Mouse (Mus musculus): ENCODE data around the gene Mettl24.
"Not testable (repeated sequence)": the region's sequence is repeated elsewhere in the genome, so short reads cannot be mapped to it uniquely, and the experiment has no call there.

Mettl24 gene

DNA sequence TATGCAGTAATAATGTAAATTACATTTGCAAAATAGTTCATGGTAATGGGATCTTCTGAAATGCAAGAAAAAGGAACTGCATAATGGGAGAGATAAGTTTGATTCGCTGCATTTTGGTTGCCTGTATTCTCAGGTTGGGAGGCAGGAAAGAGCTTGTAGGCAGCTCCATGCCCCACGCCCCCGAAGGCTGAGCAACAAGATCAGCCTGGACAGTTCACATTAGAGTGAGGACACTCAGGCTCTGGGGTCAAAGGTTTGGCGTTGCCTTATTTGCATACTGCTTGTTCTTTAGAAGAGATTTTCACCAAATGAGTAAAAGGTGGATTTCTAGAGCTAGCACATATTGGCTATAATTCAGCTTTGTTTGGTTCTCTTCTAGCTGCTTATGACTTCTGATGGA, 123.1 kb downstream of the Mettl24 start:
- no peak for DNase-seq (ENCODE audit: low read depth, low spot score)

DNA sequence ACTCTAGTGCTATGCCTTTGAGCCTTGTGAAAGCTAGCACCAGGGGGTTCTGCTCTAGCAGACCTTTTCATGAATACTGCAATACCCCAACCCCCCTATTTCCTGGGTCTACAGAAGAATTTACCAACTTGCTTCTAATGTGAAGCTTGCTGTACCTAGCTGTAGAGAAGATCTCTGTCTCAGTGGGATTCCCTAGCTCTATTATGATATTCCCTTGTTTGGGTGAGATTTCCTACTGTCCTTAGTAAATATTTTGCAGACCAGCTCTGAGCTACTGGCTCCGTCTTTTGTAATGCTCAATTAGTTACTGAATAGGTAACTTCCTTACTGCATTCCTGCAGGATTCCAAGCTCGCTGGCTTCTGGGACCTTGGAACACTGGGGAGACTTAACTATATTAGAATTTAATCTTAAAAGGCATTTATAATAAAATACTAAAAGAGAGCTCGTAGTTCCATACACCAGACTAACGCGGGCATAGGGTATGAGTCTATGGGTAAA, 126.4 kb downstream of the Mettl24 start:
- DNase-seq (ENCODE audit: low read depth, low spot score), result not testable (repeated sequence)

DNA sequence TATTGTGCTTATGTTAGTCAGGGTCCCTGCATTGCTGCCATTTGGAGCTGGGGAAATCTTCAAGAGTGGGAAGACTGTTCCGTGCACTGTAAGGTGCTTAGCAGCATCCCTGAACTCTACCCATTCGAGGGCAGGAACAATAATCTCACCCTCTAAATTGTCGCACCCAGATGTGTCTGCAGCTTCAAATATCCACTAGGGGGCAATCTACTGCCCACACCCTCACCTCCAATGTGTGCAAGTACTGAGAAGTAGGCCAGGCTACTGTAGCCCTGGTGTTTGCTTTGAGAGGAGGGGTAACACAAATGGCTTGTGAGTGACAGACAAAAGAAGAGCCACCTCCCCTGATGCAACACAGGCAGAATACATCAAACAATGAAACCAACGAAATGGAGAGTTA, 130.5 kb downstream of the Mettl24 start:
- DNase-seq (ENCODE audit: low read depth, low spot score), result no peak

DNA sequence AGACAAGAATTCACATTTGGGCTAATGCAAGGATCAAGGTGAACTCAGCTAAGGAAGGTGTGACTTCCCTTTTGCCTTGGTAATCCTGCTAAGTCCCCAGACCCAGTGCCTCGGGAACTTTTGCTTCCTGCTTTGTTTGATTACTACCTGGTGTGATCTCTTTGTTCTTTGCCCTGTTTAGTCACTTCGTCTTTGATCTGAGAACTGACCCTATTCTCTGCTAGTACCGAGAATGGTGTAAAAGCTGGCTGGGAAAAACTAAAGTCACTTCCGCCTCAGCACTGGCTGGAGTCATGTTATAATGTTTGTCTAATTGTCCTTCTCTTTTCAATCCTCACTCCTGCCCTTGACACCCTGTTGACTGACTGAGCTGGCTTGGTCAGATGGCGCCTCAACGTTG, 133.4 kb downstream of the Mettl24 start:
- no peak for DNase-seq (ENCODE audit: low read depth, low spot score)

DNA sequence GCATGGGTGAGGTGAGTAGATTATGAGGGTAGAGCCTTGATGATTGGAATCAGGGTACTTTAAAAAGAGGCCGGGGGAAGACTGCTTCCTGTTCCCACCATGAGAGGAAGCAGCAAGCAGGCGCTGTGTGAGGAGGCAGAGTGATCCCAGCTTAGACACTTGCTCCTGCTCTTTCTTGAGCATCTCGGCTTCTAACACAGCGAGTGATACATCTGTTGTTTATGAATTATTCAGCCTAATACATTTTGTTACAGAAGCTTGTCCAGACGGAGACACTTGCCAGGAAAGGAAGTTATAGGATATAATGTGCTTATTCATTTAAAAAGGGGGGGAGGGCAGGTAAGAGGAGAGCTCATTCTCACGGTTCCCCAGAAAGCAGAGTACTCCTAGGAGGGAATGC, 142.9 kb downstream of the Mettl24 start:
- no peak for DNase-seq (ENCODE audit: low read depth, low spot score)

DNA sequence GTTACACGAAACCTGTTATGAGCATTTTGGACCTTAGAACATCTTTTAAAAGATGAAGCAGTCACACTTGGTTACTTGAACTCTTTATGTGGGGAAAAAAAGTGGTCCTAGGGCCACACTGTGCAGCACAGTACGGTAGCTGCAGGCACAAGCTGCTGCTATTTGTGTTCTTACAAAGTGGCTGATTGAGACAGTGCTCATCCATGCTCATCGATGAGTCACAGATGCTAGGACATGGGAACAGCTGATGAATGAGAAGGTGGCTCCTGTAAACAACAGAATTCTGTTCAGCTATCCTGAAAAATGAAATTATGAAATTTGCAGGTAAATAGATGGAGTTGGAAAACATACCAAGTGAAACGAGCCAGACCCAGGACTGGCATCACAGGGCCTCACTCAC, 144.6 kb downstream of the Mettl24 start:
- DNase-seq (ENCODE audit: low read depth, low spot score), result no peak

DNA sequence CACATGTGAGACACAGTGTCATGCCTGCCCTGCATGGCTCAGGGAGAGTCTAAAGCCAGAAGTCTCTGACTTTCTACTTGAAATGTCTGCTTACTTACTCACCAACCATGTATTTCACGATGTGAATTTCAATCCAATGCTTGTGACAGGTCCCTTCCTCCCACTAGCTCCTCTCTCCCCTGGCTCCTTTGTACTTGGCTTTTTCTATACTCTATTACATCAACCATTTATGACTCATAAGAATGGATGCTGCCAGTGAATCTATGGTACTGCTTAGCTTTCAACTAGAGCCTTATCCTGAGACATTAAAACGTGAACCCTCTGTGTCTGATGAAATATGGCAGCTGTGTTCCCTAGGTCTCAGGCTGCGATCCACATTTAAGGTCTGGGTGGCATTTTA, 147.2 kb downstream of the Mettl24 start:
- no peak for DNase-seq (ENCODE audit: low read depth, low spot score)

DNA sequence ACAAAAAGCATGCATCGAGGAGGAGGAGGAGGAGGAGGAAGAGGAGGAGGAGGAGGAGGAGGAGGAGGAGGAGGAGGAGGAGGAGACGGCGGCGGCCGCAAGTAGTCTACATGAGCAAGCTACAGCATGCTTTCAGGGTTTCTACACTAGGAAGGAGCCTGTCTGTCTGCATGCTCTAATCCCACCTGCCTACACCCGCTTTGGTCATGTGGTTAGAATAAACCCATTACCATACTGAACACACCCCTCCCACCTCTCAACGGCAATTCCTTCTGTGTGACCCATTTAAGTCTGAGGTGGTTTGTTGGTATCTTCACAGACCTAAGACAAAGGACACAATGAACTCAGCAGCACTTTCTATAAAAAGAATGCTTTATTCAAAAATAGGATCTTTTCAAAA, 148.2 kb downstream of the Mettl24 start:
- no peak for DNase-seq (ENCODE audit: low read depth, low spot score)

DNA sequence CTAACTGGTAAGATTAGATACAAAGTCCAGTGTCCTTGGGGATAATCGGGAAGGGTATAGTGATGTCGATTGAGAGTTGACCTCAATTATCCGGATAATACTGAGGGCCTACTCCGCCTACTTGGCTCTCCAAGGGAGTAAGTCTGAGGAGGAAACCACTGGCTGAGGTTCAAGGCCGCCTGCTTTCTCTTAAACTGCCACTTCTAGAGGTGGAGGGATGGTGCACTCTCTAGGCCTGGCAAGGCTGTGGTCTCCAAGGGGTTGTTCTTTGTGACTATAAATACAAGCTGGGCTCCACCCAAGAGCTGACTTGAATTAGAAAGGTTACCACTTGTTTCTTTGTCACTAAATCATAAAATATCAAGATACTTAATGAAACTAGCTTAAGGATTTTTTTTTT, 157.0 kb downstream of the Mettl24 start:
- no peak for DNase-seq (ENCODE audit: low read depth, low spot score)

DNA sequence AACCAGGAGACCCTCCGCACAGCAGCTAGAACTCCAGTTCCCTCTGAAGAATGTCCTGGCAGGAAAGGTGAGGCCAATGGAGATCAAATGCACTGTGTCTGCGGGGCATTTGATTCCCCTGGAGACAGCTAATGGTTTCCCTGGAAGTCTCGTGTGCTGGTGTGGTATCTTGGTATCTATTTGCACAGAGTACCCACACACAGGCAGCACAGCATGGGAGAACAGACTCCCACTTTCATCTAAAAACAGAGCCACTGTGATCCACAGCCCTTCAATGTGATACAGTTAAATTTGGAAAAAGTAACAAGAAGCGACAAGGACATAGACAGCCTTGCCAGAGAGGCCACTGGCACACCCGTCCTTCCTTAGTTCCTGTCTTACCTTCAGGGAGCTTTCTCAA, 160.8 kb downstream of the Mettl24 start:
- no peak for DNase-seq (ENCODE audit: low read depth, low spot score)

DNA sequence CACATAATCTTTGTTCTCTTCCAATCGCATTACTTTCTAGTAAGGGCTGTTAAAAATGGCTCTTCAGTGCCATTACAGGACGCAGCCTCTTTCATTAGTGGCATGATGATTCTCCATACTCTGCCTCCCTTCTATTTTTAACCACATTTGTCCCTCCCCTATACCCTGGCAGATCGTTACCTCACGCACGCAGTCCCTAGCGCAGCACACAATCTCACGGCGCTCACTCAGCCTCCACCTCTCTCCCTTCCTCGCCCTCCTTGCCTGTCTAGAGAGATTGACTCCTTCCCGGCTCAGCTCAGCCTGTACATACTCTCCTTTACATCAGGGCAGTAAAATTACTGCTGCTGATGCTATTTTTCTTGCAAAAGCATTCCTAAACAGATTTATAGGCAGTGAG, 161.5 kb downstream of the Mettl24 start:
- no peak for DNase-seq (ENCODE audit: low read depth, low spot score)

DNA sequence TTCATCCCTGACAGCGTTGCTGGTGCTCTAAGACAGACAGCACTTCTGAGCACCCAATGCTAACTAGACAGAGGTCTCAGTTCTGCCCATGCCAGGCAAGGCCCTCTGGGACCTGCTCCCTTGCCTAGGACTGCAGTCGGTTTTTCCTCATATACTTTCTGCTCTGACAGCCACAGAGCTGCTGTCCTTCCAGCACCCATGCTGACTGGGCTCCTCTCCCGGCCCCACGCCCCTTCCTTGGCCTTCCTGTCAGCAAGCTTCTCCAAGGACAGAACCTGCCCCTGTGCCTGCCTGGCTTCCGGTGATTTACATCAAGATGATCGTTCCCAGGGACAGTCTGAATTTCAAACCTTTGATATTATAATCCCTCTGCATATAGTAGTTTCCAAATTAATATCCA, 162.5 kb downstream of the Mettl24 start:
- DNase-seq (ENCODE audit: low read depth, low spot score), result no peak

DNA sequence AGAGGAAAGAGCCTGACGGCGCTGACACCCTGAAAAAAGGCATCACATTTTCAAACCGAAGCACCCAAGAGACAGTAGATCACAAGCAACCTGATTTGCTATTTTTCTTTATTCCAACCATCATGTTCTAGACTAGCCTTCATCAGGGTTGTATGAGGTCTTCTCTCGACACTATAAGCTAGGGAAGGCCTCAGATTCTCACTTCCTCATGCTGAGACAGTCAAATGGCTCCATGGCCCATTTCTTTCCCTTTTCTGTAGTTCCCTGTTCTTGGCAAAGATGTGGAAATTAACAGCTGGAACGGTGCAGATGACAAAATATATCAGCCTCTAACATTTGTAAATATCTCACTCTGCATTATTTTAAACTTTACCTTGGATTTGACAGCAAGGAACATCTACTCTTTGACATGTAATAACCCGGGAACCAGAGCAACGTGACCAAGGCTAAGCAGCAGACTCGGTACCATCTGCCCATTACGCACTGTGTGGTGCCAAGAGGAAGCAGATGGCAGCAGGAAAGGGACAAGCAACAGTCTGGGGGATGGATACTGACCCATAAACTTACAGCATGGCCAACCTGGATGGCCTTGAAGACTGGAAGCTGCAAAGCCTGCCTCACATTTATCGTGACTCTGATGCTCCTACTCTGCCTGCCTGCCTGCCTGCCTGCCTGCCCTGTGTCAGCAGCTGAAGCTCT, 164.2 kb downstream of the Mettl24 start:
- DNase-seq (ENCODE audit: low read depth, low spot score), result no peak

DNA sequence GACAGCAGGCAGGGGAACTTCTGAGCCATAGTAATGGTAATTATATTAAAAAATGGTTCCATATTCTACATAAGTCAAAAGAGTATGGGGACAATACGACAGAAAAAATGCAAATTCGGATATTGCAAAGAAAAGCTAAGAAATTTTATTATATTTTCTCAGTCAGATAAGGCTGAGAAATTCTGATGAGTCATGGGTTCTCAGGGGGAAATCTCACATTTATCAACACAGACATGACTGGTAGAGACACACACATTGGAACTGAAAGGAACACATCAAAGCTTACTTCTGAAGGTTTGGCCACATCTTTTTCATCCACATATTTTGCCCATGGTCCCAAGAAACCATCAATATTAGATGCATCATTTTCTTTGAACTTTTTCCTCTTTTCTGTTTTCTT, 167.6 kb downstream of the Mettl24 start:
- no peak for DNase-seq (ENCODE audit: low read depth, low spot score)

DNA sequence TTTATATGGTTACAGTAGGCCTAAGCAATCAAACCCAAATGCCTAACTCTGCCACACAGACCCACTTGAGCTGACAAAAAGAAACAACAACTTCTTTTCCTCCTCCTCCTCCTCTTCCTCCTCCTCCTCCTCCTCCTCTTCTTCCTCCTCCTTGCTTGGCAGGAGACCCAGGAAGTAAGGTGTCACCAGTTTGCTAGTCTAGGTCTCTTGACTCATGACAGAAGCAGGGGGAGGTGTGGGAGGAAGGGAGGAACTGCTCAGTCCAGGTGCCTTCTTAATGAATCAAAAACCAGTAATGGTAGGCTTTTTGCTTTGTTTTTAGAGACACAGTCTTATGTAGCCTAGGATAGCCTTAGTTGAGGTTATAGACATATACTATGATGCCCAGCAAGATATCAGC, 168.1 kb downstream of the Mettl24 start:
- DNase-seq (ENCODE audit: low read depth, low spot score), result no peak

DNA sequence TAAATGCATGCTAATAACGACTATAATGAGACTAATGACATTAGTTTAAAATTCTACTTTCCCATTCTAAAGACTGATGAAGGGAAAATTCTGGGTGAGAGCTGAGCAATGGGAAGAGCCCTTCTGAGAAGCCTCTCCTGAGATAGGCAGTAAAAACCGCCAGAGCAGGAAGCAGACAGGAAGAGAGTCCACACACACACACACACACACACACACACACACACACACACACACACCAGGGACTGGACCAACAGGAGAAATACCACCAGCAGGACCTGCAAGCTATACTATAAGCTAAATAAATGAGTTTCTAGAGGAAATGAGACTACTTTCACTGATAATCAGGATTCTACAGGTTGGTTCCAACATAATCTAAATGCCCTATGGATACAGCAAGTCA, 172.5 kb downstream of the Mettl24 start:
- no peak for DNase-seq (ENCODE audit: low read depth, low spot score)

DNA sequence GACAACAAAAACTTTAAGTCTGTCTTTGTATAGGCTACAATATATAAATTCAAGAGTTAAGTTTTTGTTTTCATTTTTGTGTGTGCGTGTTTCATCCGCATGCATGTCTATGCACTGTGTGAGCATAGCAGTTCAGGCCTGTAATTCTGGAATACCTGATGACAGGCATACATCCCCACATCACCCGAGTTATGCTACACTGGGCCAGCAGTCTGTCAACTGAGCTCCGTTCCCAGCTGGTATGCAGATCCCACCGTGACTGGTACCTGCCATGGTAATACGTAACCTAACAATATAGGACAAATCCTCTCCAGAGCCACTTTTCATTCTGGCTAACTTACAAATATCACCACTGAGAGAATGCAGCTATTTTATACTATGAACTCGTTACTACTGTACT, 173.6 kb downstream of the Mettl24 start:
- no peak for DNase-seq (ENCODE audit: low read depth, low spot score)

DNA sequence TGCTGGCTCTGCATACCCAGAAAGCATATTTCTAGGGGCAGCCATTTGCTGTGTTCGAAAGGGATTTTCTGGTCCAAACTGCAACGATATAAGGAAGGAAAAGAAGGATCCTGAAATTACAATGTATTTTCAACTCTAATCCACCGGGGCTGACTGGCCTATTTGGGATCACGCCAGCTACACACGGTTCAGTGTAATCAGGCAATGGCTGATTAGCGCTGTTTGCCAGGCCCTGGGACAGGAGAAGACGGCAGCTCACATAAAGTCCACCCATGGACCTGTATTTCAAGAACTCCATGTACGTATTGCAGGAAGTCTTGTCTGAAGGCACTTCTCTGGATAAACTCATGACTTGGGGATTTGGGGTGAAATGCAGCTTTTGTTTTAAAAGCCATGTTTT, 174.5 kb downstream of the Mettl24 start:
- DNase-seq (ENCODE audit: low read depth, low spot score), result no peak

Measured in embryo, embryonic 11.5 days (tissue).